Mouse (Mus musculus): Measurements from ENCODE around the gene S100a6.

S100a6 gene

GRCm38 (mm10) chr3:90629298-90629697 is 16.6 kb downstream of the S100a6 start:
- no peak for DNase-seq

GRCm38 (mm10) chr3:90631984-90632383 is 19.3 kb downstream of the S100a6 start:
- DNase-seq, result no peak

- DNase-seq, result no peak
Measured at GRCm38 (mm10) chr3:90638511-90639275, 26.0 kb downstream of the S100a6 start.

- DNase-seq, result peak; percentile 30
Measured at GRCm38 (mm10) chr3:90639511-90640154, 27.0 kb downstream of the S100a6 start.

- no peak for DNase-seq
Measured at GRCm38 (mm10) chr3:90640981-90641380, 28.3 kb downstream of the S100a6 start.

GRCm38 (mm10) chr3:90644220-90644619 is 31.5 kb downstream of the S100a6 start:
- DNase-seq, result peak; percentile 61

GRCm38 (mm10) chr3:90647291-90647690 is 34.6 kb downstream of the S100a6 start:
- DNase-seq, result no peak

GRCm38 (mm10) chr3:90648981-90649380 is 36.3 kb downstream of the S100a6 start:
- no peak for DNase-seq

GRCm38 (mm10) chr3:90649832-90650231 is 37.1 kb downstream of the S100a6 start:
- DNase-seq, result no peak

- DNase-seq, result peak; percentile 82
Measured at GRCm38 (mm10) chr3:90652878-90653508, 40.3 kb downstream of the S100a6 start.

GRCm38 (mm10) chr3:90653717-90654116 is 41.0 kb downstream of the S100a6 start, which contains the start of gene S100a7a:
TSS of gene S100a7a (plus strand) at chr3:90654017.
- DNase-seq, result no peak

GRCm38 (mm10) chr3:90657405-90657804 is 44.7 kb downstream of the S100a6 start:
- DNase-seq, result peak; percentile 18

- DNase-seq, result no peak
Measured at GRCm38 (mm10) chr3:90659364-90660044, 46.8 kb downstream of the S100a6 start.

- DNase-seq, result peak; percentile 41
Measured at GRCm38 (mm10) chr3:90664219-90664618, 51.5 kb downstream of the S100a6 start.

- peak; percentile 68 for DNase-seq
Measured at GRCm38 (mm10) chr3:90668846-90669245, 56.2 kb downstream of the S100a6 start, which contains the start of gene S100a8. TSS of gene S100a8 (plus strand) at chr3:90668978.

Data from lung, postnatal 10 days (tissue).